Mouse (Mus musculus): ENCODE measurements around the gene Dmrta1.
"Not testable (repeated sequence)": the region's sequence is repeated elsewhere in the genome, so short reads cannot be mapped to it uniquely, and the experiment has no call there.

Dmrta1 gene

DNA sequence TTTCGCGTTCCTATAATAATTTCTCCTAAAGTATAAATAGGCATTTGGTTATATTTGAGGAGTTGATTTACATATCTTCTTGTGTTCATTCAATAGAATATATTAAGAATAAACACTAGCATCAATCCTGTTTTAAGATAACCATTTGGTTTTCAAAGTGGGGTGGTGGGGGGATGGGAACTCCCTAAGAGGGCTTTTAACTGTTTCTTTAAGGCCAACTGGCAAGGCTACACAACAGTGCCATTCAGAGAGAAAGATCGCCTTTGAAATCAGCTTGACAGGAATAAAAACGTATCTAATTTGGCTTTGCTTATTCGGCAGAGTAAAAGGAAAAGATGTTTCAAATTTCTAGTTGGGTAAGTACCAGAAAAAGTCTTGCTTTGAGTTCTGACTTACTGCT, at the start of gene Dmrta1:
Gene Dmrta1 (plus strand): TSS at position 242 of the 400 bp plus-strand sequence.
- DNase-seq = no peak

DNA sequence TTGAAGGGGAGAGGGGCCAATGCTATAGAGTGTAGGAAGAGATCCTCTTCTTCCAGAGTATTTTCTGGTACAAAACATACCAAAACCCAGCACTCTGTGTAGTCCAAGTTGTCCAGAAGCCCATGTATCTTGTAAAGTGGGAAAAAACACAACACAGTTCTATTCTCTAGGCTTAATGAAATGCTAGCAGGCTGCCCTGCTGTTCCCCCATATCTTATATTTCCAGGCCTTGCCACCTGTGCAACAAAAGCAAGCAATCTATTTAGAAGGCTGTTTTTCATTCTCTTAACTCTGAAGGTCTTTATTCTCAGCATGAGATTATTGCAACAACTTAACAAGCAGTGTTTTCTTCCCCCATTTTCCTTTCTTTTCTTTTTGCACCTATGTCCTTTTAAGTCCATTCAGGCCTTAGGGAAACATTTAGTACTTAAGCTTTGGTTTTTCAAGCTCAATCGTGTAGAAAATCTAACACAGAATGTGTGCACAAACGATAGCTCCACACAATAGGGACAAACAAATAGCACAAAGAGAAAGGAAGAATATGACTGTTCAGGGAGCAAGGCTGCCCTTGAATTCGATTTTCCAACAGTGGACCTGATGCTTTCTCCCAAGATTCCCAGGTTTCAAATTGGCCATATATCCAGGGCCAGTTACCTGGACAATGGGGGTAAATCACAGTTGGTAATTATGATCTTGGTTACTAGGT, 48.7 kb upstream of the Dmrta1 start:
- no peak for DNase-seq

DNA sequence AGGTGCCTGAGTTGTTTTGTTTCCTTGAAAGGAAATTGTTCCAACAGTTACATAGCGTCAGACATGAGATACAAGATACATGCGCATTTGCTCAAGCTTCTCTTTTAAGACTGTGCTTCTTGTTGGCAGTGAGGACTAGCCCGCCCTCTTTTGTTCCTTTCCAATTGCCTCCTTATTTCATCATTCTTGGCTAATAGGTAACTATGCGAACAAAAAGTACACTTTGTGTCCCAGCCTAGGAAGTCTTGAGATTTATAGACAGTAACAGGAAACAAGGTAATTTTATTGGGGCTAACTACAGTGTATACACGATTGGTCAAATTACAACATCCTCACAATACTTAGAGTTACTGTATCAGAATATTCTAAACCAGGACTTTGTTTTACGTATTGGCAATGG, 47.7 kb upstream of the Dmrta1 start:
- no peak for DNase-seq

DNA sequence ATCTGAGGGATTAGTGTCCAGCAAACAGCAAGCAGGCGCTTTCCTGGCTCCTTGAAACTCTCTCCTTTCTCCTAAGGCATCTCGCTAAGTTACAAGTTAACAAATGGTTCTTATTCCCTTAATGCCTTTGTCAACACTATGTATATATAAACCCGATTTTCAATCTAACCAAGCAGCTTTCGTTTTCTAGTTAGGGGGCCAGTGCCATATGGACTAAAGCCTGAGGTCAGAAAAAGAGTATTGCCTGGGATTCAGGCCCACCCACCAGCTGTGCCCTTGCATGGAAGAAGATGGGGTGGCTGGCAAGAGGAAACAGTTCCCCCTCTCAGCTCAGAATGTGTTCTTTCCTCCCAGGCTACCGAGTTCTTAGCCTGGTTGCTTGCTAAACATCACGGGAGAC, 40.6 kb upstream of the Dmrta1 start:
- no peak for DNase-seq

DNA sequence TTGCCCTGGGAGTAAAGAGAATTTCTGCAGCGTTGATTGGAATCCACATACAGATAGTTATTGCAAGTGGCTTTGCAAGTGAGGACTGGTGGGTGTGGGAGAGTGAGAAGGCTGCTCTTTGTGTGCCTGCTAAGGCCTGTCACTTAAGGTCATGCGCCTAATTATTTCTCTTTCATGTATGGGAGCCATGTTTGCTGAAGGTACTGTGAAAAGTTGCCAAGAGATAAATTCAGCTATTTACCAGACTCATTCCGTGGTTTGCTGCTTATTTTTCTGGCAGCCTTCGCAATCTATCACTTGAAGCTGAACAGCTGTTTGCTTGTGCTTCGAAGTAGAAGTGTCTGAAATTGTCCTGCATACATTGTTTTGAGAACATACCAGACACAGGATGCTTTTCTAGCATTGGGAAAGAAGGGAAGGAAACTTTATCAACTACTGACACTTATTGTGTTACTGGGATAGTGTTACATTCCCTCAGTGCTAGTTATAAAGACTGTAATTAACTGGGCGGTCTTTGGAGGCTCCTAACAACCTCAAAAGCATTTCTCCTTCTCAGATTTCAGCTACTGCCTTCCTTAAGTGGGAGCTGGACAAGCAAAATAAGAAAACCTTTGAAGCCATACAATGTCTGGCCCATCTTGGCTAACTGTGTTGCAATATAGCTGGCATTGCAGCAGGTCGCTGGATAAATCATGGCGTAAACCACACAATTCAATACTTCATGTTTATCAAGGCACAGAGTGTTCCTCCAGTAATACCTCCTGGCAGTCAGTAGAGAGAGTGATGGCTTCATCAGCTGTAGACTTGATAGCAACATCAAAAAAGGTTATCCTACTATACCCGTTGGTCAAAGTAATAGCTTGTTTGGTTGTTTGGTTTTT, 34.8 kb upstream of the Dmrta1 start:
- no peak for DNase-seq

DNA sequence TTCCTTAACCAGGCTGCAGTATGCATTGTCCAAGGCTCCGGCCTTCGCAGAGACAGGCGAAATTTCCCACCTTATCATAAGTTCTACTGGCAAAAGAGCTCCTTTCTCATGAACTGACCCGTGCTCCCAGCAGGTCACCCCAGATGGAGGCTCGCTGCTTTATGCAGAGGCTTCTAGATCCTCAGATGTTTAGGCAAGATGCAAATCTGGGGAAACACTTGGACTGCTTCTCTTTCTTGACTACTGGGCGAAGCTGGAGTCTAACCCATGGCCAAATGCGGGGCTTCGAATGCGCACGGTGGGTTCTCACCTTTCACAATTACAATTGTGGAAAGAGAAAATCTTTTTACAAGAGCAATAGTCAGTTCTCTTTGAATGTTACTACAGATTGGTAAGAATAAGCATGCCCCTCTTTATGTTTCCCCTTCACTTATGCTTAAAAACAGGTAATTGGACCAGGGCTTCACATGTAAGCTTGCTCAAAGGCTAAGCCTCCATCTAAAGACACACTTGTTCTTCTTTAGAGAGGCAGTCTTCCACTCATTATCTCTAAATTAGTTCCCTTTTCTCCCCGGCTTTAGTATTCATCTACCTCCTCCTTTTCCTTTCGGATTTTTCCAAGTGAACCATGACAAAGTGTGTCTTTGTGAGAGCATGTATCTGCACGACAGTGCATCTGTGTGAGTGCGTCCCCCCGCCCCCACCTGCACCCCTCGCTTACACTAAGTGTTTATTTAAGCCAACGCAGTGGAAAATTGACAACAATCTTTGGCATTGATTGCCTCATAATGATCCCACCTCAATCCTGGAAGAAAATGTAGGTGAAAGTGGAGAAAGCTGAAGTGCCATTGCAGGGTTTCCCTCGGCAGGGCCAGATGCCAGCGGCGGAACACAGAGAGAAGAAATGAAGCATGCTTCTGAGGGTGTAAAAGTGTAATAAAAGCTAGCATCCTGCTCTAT, 28.6 kb upstream of the Dmrta1 start:
- no peak for DNase-seq

DNA sequence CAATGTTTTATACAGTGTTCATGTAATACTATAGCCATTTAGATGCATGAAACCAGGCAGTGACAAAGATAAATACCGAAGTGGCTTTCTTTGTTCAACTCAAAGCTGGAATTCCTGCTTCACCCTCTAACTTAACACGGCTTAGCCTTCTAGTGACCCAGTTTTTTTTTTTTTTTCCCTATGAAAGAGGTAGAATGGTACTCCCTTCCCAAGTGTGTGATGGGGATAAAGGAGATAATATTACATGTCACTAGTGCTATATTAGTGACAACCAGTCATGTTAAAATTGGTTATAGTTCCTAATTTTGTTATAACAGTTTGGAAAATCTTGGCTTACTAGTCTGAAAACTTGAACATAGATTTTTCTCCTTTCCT, 27.9 kb upstream of the Dmrta1 start:
- no peak for DNase-seq

DNA sequence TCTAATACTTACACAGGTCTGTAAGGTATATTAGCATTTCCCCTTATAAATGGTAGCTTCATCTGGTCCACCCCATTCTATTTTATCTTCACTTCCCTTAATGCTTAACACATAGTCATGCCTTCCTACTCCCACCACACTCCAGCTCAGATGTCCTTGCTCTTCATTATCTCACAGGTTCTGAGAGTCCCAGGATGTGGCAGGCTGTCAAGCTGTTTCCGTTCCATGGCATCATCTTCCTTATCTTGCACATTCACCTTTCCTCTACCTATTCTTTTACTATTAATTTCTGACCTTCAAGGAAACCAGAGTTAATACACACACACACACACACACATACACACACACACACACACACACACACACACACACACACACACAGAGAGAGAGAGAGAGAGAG, 27.5 kb upstream of the Dmrta1 start:
- DNase-seq = no peak

DNA sequence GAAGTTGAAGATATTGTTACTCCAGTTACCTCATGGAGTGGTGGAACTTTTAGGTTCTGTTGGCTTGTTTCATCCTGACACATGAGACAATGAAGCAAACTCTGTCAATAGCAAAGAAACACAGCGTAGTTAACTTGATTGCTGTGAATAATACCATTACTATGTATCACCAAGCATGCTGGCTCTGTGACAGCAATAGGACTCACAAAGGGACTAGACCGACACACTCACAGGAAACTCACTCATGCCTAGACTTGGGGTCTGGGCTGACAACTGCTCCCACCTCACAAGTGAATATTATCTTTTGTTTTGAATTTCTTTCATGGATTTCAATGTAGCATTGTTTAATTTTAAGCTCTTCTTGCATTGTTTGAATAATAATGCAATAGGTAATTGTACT, 15.8 kb upstream of the Dmrta1 start:
- no peak for DNase-seq

DNA sequence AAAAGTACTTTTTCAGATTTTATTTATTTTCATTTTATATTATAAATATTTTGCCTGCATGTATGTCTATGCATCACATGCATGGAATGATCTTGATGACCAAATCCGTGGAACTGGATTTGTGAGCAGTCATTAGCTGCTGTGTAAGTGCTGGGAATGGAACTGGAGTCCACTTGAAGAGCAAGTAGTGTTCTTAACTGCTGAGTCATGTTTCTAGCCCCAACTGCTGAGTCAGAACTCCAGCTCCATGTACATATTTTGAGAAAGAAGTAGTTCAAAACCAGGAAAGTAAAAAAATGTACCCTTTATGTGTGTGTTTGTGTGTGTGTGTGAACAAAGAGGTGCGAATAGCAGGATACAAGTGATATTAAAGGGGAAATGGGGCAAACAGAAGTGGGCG, 4.5 kb upstream of the Dmrta1 start:
- no peak for DNase-seq

DNA sequence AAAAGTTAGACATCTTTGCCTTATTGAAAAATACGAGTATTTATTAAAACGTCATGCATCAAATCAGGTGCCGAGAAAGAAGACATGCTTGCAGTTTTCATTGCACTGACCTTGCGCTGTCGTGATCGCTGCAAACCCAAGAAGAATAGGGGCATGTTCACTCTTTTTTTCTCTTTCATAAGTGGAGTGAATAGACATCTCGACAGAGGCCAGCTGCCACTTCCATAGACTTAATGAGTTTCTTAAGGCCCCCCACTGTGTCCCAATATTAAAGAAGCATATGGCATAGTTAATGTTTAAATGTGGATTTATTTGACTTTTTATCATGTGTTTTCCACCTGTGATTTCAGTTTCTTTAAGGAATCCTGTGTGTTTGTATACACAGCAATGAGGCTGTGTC, 1.3 kb upstream of the Dmrta1 start:
- DNase-seq = no peak

DNA sequence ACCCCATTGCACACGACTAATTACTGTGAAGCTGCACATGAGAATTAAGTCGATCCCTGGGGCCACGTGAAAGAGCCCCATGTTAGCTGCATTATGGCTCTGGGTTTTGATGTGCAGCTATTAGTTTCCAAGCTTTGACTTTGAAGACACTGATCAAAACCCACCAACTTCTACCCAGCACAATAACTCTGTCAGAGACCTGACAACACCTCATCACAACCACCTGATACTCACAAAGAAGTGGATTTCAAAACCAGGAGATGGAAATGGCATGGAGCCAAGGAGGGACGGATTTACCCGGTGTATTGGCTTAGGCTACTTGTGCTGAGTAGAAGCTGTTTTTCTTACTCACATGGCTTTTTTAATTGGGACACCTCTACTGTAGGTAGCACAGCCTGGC, 523 bp upstream of the Dmrta1 start:
- DNase-seq = no peak

DNA sequence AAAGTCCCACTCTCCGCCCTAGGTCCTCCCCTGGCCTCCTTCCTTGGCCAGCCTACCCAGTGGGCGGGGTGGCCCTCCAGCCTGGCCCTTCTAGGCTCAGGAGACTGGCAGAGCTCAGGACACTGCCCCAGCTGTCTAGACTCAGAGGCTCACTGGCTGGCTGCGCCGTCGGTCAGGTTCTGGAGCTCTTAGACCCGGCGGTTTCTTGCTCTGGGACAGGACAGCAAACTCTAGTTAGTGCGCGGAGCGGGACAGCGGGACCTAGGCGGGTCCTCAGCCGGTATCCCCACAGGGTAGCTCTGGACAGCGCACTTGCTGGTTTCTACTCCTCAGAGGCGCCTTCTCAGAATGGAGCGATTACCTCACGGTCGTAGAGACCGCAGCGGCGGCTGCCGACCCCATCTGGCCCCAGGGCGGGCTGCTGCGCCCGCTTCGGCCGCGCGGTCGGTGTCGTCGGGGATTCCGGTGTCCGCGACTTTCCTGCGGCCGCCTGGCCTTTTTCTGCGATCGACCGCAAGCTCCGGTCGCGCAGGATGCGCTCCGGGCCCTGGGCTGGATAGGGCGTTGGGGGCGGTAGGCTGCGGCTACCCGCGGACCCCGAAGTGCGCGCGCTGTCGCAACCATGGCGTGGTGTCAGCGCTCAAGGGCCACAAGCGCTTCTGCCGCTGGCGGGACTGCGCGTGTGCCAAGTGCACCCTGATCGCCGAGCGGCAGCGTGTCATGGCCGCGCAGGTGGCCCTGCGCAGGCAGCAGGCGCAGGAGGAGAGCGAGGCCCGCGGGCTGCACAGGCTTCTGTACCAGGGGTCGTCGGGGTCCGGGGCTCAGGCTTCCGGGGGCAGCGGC, 8.9 kb downstream of the Dmrta1 start:
- DNase-seq = peak; percentile 62

DNA sequence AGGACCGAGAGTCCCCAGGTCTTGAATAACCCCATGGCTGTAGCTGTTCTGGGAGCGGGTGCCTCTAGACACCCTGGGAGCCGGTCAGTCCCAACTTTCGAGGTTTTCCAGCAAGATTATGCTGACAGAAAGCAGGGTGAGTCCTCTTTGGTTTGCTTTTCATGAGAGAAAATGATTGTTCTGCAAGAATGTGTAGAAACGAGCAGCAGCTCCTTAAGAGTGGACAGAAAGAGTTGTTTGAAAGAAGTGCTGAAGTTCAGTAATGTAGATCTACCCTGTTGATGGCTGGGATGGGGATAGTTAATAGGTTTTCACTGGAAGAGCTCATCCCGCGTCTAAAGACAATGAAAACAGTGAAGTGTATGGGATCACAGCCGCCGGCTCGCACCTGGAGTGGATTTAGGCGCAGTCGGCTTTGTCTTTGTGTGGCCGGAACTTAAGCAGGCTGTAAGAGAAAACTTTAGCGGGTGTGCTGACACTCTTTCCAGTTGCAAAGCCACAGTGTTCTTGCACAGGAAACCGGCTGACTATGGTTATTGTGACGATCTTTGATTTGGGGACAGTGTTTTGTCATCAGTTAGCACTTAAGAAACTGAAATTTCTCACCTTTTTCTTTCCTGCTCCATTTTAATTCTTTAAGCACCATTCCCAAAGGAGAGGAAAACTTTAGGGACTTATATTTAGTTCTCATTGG, 9.7 kb downstream of the Dmrta1 start:
- DNase-seq = no peak

DNA sequence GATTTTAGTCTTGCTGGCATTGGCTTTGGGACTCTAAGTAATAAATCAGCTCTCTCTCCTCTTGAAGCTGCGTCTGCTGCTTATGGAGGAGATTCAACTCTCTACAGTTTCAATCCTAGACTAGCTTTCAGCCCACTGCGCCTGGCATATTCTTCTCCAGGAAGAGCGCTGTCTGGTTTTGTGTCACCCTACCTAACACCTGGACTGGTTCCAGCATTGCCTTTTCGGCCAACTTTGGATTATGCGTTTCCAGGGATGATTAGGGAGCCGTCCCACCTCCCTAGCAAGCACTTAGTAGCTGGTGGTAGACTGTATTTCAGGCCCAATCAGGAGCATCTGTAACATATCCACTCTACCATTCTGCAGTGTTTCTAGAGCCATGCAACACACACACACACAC, 12.7 kb downstream of the Dmrta1 start:
- DNase-seq = no peak

DNA sequence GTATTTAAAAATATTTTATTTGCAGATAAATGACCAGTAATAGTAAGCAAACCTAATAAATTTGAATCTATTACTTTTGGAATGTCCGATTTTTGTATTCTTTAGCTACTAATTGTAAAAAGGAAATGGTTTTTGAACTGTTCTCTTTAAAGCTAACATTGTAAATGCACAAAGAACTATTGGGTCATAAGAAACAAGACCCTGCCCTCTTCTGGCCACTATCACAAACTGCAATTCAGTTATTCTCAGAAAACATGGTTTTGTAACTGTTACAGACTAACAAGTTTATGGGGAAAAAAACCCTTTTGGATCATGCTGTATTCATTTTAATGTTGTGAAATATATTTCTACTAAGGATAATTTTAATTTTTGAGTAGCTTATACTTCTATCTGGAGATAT, 13.5 kb downstream of the Dmrta1 start:
- no peak for DNase-seq

DNA sequence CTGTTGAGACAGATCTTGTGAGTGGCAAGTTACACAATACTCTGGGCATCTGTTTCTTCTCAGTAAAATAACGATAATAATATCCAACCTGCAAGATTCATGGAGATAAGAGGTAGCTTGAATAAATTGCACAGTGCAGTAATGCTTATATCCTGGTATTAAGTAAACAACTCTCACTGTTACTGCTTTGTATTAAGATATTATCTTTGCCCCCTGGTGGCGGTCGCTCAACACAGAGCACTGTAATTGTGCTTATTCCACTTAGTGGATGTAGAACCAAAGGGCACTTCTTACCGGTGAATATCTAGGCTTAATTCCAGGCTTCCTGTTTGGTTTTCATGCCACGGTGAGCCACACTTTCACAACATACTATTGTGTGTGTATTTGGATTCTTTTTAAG, 16.4 kb downstream of the Dmrta1 start:
- no peak for DNase-seq

DNA sequence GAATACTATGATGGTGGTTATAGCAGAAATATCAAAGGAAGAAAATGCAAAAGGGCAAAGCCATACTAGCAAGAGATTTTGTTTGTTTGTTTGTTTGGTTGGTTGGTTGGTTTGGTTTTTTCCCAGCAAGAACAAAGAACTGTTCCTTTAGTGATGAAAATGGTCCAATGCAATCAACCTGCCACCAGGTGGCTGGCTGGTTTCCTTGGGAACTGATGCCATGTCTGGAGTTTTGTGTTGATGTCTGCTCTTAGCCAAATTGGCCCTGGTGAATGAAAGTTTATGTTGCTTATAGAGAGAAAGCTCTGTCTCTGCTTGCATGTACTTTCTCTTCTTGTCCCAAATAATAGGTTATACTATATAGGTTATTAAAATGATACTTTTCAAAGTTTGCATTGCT, 18.7 kb downstream of the Dmrta1 start:
- DNase-seq = no peak

DNA sequence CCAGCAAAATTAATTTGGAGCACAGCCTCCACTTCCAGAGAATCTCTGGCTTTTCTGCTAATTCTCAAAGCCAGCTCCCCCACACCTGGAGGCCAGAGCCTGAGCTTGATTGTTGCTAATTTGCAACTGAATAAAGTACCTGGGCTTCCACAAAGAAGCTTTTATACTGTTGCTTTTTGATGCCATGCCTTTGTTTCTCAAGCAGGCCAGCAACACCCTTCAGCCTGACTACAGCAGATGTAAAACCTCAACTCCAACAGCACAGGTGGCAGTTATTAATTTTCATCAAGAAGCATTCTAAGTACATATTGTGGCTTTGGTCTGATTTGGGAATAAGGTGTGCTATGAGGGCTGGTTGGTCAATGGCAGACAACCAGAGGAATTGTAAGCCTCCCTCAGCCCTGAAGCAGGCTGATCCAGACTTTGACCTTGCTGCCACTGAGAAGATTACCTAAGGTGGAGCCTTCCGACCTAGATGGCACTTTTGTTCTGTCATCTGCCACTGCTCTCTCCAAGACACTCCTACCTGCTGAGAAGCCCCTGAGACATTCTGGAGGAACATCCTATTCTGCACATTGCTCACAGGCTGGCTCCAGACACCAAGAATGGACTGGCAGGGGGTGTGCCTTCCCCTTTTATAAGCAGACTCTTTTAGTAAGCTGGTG, 44.4 kb downstream of the Dmrta1 start:
- DNase-seq = not testable (repeated sequence)

Data from kidney, adult 11 months (tissue).